Mouse (Mus musculus) lung, embryonic 16.5 days (tissue): ENCODE results near the gene Il2rg. TPM values are rescaled to one million over a fixed set of nuclear protein-coding genes. Genes with fewer than 3 reads are reported as not detected.
A peak's percentile ranks its signal among the peaks of the same experiment; 100 is the strongest.

Source experiments
- ATAC-seq: fragments of 200-750 bp; cut with Nextera tagmentation; 2 replicates; pipeline ENCODE4 v1.8.0; 2017; ENCODE audit warnings: low read depth, mild to moderate bottlenecking, moderate library complexity
- H3K27ac ChIP-seq: fragments of 300-500 bp; sonication (generic); 2 replicates; pipeline ENCODE4 v1.5.1; 2014; ENCODE audit warnings: mild to moderate bottlenecking, control low read depth, low read length
- H3K27me3 ChIP-seq: fragments of 300-500 bp; sonication (generic); 2 replicates; pipeline ENCODE4 v1.6.1; 2014; ENCODE audit warnings: low read depth, low read length, mixed read lengths; ENCODE audit not compliant: control insufficient read depth, insufficient read depth
- H3K36me3 ChIP-seq: fragments of 300-500 bp; sonication (generic); 2 replicates; pipeline ENCODE4 v1.6.1; 2014; ENCODE audit warnings: low read length; ENCODE audit not compliant: control insufficient read depth, insufficient read depth
- H3K4me1 ChIP-seq: fragments of 300-500 bp; sonication (generic); replicated peaks from 2 replicates; pipeline ENCODE4 v1.6.1; 2014; ENCODE audit warnings: low read length, mixed read lengths; ENCODE audit not compliant: control insufficient read depth, insufficient read depth
- H3K4me2 ChIP-seq: fragments of 300-500 bp; sonication (generic); 2 replicates; pipeline ENCODE4 v1.6.1; 2014; ENCODE audit warnings: low read depth, low read length, control low read depth
- H3K4me3 ChIP-seq: fragments of 300-500 bp; sonication (generic); 2 replicates; pipeline ENCODE4 v1.5.1; 2014; ENCODE audit warnings: mild to moderate bottlenecking, low read length, control low read depth
- H3K9ac ChIP-seq: fragments of 300-500 bp; sonication (generic); 2 replicates; pipeline ENCODE4 v1.6.1; 2014; ENCODE audit warnings: low read length, control low read depth
- H3K9me3 ChIP-seq: fragments of 300-500 bp; sonication (generic); 2 replicates; pipeline ENCODE4 v1.6.1; 2016; ENCODE audit warnings: low read length; ENCODE audit not compliant: control insufficient read depth
- WGBS: fragments of 180-500 bp; shearing (Covaris S2); extraction: QIAGEN DNeasy Blood & Tissue Kit; methylation state at CpG from one replicate; pipeline ENCODE4 v1.1.7; 2014; 5-methylcytosine and 5-hydroxymethylcytosine counted together
- polyA plus RNA-seq: library from polyadenylated mRNA; unstranded; fragments of >200 nt; fragmentation: Nextera tagmentation; extraction: Ambion mirVana; gene quantifications from 2 replicates; pipeline ENCODE4 v1.2.1, GENCODE M21; 2015

Gene Il2rg
- polyA plus RNA-seq = 26.5 and 27.9 TPM in 2 replicates

DNA sequence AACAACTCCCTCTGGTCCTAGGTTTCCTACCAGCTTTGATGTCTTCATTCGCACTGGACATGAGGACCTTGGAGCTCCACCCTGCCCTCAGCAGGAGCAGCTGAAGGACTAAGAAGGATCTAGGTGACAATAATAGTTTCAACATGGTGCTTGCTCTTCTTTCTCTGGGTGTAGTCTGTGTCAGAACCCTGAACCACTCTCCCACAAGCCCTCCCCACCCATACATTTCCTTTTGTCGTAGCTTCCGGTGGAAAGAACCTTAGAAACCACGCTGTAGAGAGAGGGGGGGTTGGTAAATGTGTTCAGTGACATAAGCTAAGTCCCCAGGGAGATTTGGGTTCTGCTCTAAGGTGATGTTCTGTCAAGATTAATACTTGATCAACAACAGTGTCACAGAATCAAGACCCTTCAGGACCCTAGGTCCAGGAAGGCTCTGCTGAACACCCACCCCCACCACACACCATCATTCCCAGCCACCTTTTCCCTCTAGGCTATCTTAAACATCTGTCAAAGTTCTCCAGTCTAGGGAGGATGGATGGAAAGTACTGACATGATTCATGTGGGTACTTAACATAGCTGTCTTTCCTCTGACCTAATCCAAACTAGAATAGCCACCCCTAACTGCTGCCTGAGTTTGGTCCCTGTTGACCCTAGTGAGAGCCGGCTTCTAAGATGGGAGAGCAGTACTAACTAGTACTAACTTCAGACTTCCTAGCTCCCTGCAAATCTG, at the start of gene Il2rg:
Gene Il2rg, minus strand, starts transcription at position 231 of the 730 bp plus-strand sequence.
- peak within 1 kb of the TSS; percentile 18; the same call in 1 of the 2 replicates for H3K4me3 ChIP-seq
- no peaks in the 10 kb centered on the region for H3K27me3 ChIP-seq
- H3K27ac ChIP-seq = no peak within 1 kb of the TSS
- no peaks in the 10 kb centered on the region for H3K36me3 ChIP-seq
- WGBS = 38% methylated on average over 5 of the region's 5 CpGs
- 0 out of 2 replicates have a peak within 1 kb of the TSS, but pooled peaks have one; percentile 20 for H3K9ac ChIP-seq
- H3K4me1 ChIP-seq = 0 out of 2 replicates have a peak, but pooled peaks cover 5% of the 10 kb centered on the region
- no peak for ATAC-seq
- no peak within 1 kb of the TSS for H3K4me2 ChIP-seq
- H3K9me3 ChIP-seq = no peaks in the 10 kb centered on the region

DNA sequence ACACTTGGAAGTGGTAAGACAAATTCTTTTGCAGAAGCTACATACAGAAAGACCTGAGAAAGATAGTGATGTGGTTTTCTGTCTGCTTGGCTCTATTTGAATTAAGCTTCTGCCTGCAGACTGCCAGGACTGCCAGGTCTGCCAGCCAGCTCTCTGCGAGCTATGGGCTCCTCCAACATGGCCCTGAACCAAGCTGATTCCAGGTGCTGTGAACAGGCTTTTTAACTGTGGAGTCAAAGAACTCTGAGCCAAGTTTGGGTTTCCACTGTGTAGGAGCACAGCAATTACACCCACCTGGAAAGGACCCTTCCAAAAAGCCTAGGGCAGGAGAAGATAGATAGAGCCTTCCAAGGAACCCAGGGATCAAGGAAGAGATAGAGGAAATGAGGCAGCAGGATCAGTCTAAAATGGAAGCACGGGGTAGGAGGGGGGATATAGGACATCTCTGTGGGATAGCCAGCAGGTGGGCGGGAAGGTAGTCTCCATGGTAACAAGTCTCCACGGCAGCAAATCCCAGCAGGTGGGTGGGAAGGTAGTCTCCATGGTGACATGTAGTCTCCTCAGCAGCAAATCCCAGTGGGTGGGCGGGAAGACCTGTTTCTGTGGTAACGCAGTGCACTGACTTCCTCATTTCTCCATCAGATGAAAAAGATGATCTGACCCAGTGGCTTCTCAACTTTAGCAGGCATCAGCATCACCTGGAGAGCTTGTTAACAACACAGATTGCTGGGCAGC, 45.7 kb upstream of the Il2rg start:
- Histone ChIP-seq H3K27ac (no peak overlapping the region), H3K4me2 (no peak overlapping the region), H3K4me3 (no peak overlapping the region), H3K9me3 (no peaks in the 10 kb centered on the region), H3K4me1 (no peaks in the 10 kb centered on the region), H3K9ac (no peak overlapping the region), H3K27me3 (no peaks in the 10 kb centered on the region), H3K36me3 (no peaks in the 10 kb centered on the region)
- ATAC-seq = no peak
- WGBS = 42% methylated on average over 6 of the region's 6 CpGs

DNA sequence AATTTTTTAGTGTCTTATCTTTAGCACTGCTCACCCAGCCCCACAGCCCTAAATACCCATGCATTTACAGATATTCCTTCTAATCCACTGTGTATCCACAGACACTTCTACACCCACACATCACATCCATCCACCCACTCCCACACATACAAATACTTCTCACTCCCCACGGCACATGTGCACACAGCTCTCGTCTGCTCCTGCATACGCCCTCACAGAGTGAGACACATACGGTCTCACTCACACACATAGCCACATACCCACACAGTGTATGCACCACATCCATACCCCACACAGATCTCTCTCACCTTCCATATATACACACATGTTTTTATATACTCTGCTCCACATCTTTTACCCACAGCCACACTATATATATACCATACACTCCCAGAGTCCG, 41.2 kb upstream of the Il2rg start:
- no peak overlapping the region for H3K4me2 ChIP-seq
- ATAC-seq = no peak
- no peaks in the 10 kb centered on the region for H3K4me1 ChIP-seq
- no peak overlapping the region for H3K9ac ChIP-seq
- H3K4me3 ChIP-seq = no peak overlapping the region
- 81% methylated on average over 5 of the region's 5 CpGs for WGBS
- H3K9me3 ChIP-seq = no peaks in the 10 kb centered on the region
- H3K36me3 ChIP-seq = no peaks in the 10 kb centered on the region
- H3K27ac ChIP-seq = no peak overlapping the region
- H3K27me3 ChIP-seq = no peaks in the 10 kb centered on the region

DNA sequence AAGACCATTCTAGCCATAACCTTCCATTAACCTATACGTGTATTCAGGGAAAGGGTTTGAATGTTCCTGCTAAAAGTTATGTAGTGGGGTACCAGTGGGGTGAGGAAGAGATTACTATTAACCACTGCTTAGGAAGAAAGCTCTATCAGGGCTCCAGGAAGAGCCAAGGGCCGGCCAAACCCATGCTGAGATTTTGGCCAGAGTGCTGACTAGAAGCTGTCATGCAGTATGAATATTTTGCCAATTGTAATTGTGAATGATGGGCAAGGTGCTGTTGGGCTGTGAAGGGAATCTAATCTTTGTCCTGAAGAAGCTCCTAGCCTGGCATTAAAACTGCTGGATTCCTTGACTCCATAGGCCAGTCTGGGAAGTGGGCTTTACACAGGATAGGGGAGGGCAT, 36.6 kb upstream of the Il2rg start:
- H3K4me1 ChIP-seq = 0 out of 2 replicates have a peak, but pooled peaks cover 2% of the 10 kb centered on the region
- H3K9ac ChIP-seq = no peak overlapping the region
- H3K27me3 ChIP-seq = no peaks in the 10 kb centered on the region; the same call in 1 of the 2 replicates
- no peak for ATAC-seq
- 59% methylated on average over 2 of the region's 2 CpGs for WGBS
- H3K36me3 ChIP-seq = no peaks in the 10 kb centered on the region
- H3K4me3 ChIP-seq = no peak overlapping the region
- no peak overlapping the region for H3K27ac ChIP-seq
- H3K4me2 ChIP-seq = no peak overlapping the region
- no peaks in the 10 kb centered on the region for H3K9me3 ChIP-seq

DNA sequence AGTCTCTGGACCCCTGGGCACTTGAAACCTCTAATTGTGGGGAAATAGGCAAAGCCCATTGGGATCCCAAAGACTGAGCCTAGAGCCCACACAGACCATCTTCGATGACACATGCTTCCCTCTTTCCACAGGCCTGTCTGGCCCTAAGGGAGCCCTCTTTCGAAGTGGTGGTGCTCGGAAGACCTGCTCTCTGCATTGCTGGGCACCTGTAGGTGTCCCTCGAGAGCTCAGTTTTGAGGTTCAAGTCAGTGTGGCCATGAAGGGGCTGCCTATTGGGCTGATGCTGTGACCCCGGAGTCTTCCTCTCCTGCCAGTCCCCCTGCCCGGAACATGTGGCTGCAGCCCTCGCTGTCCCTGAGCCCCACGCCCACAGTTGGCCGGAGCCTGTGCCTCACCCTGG, 33.6 kb upstream of the Il2rg start:
- Histone ChIP-seq H3K4me2 (no peak overlapping the region), H3K9ac (no peak overlapping the region), H3K4me3 (no peak overlapping the region), H3K27me3 (no peaks in the 10 kb centered on the region; the same call in 1 of the 2 replicates), H3K36me3 (no peaks in the 10 kb centered on the region; the same call in 1 of the 2 replicates), H3K9me3 (no peaks in the 10 kb centered on the region), H3K4me1 (0 out of 2 replicates have a peak, but pooled peaks cover 2% of the 10 kb centered on the region), H3K27ac (no peak overlapping the region)
- WGBS = 75% methylated on average over 9 of the region's 9 CpGs
- ATAC-seq = no peak

- ATAC-seq = peak; percentile 51
- Histone ChIP-seq H3K27me3 (no peaks in the 10 kb centered on the region; the same call in 1 of the 2 replicates), H3K27ac (no peak overlapping the region), H3K4me2 (peak overlapping the region; percentile 56), H3K9me3 (no peaks in the 10 kb centered on the region), H3K4me1 (0 out of 2 replicates have a peak, but pooled peaks cover 2% of the 10 kb centered on the region), H3K9ac (peak overlapping the region; percentile 14; the same call in 1 of the 2 replicates), H3K4me3 (peak overlapping the region; percentile 34), H3K36me3 (peaks cover 3% of the 10 kb centered on the region)
- 25% methylated on average over 13 of the region's 13 CpGs for WGBS
These were observed 32.5 kb upstream of the Il2rg start for GRCm38 (mm10) chrX:101300427-101301030.

DNA sequence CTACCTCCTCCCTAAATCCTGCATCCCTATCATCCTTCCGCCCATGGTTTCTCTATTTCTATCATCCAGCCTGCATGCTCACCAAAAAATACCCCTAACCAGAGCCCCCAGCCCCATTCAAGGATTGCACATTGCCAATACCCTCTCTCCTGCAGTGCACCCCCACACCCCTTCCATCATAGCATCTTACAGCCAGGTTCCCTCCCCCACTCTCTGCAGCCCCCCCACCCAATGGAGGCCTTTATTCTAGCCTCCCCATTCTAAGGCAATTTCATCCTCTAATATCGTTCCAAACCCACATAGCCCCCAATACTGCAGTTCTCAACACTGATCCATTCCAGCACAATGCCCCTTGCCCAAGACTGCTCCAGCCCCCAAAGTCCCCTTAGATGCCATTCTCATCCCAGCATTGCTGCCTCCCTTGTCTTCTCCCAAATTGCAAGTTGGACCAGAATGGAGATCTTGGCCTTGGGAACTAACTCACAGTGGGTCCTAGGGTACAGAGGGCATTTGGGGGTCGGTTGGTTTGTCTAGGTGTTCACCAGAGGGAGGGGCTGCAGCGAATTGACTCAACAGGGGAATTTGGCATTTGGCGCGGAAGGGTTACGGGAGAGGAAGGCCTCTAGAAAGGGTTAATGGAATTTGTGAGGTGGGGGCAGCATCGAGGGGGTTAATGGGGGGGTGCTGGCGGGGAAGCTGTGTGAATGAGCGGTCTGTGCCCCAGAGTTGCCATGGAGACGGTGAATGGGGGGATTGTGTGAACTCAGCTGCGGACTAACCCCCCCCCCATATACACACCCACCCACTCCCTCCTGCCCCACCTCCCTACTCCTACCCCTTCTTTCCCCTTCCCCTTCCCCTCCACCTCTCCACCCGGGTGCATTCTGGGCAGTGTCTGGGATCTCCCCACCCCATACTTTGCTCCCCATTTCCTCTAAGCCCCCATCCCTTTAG, 31.7 kb upstream of the Il2rg start:
- Histone ChIP-seq H3K9me3 (no peaks in the 10 kb centered on the region), H3K27ac (no peak overlapping the region), H3K27me3 (no peaks in the 10 kb centered on the region; the same call in 1 of the 2 replicates), H3K4me2 (peak overlapping the region; percentile 56), H3K4me1 (0 out of 2 replicates have a peak, but pooled peaks cover 2% of the 10 kb centered on the region), H3K4me3 (peak overlapping the region; percentile 34), H3K36me3 (peaks cover 3% of the 10 kb centered on the region), H3K9ac (peak overlapping the region; percentile 20)
- whole genome bisulfite sequencing = 34% methylated on average over 9 of the region's 13 CpGs
- ATAC-seq = peak; percentile 61

- Histone ChIP-seq H3K4me3 (peak within 1 kb of the TSS; percentile 34), H3K36me3 (peaks cover 3% of the 10 kb centered on the region), H3K9me3 (no peaks in the 10 kb centered on the region), H3K27ac (no peak within 1 kb of the TSS), H3K27me3 (no peaks in the 10 kb centered on the region; the same call in 1 of the 2 replicates), H3K4me2 (peak within 1 kb of the TSS; percentile 56), H3K4me1 (0 out of 2 replicates have a peak, but pooled peaks cover 2% of the 10 kb centered on the region), H3K9ac (peak within 1 kb of the TSS; percentile 20)
- ATAC-seq = no peak
- WGBS = 26% methylated on average over 17 of the region's 24 CpGs
These were observed 31.0 kb upstream of the Il2rg start, which contains the start of gene Nlgn3 for GRCm38 (mm10) chrX:101299055-101299454. Gene Nlgn3, plus strand, starts transcription at chrX:101299168.
